Mouse (Mus musculus): ENCODE measurements at regions not wholly inside any gene's neighbourhood (a gene's known extent, or its start where the extent isn't known, plus 50 kb on each side); places are given as distances from the start of the nearest gene placed in this dataset.

GRCm38 (mm10) chr6:112218248-112218647, 55.3 kb upstream of the Lmcd1 start:
- Histone ChIP-seq H3K4me3 (replicated peaks) (no peak overlapping the region), H3K9me3 (replicated peaks) (no peaks in the 10 kb centered on the region), H3K4me2 (no peak overlapping the region), H3K9ac (replicated peaks) (no peak overlapping the region), H3K36me3 (no peaks in the 10 kb centered on the region), H3K4me1 (no peaks in the 10 kb centered on the region), H3K27ac (replicated peaks) (no peak overlapping the region), H3K27me3 (replicated peaks) (no peaks in the 10 kb centered on the region)
- WGBS: 61% methylated on average over 1 of the region's 1 CpGs
- no peak for ATAC-seq (ENCODE audit: low FRiP score)

GRCm38 (mm10) chr6:112219641-112220040, 53.9 kb upstream of the Lmcd1 start:
- ATAC-seq (ENCODE audit: low FRiP score): no peak
- Histone ChIP-seq H3K27me3 (replicated peaks) (no peaks in the 10 kb centered on the region), H3K36me3 (no peaks in the 10 kb centered on the region), H3K4me2 (no peak overlapping the region), H3K4me1 (no peaks in the 10 kb centered on the region), H3K9me3 (replicated peaks) (no peaks in the 10 kb centered on the region), H3K27ac (replicated peaks) (no peak overlapping the region), H3K9ac (replicated peaks) (no peak overlapping the region), H3K4me3 (replicated peaks) (no peak overlapping the region)
- WGBS: 90% methylated on average over 7 of the region's 7 CpGs

GRCm38 (mm10) chr6:112220149-112220548, 53.4 kb upstream of the Lmcd1 start:
- 83% methylated on average over 3 of the region's 3 CpGs for WGBS
- ATAC-seq (ENCODE audit: low FRiP score): no peak
- Histone ChIP-seq H3K4me2 (no peak overlapping the region), H3K4me1 (no peaks in the 10 kb centered on the region), H3K9me3 (replicated peaks) (no peaks in the 10 kb centered on the region), H3K27ac (replicated peaks) (no peak overlapping the region), H3K4me3 (replicated peaks) (no peak overlapping the region), H3K9ac (replicated peaks) (no peak overlapping the region), H3K27me3 (replicated peaks) (no peaks in the 10 kb centered on the region), H3K36me3 (no peaks in the 10 kb centered on the region)

GRCm38 (mm10) chr6:112221373-112221772, 52.2 kb upstream of the Lmcd1 start:
- 80% methylated on average over 2 of the region's 2 CpGs for WGBS
- ATAC-seq (ENCODE audit: low FRiP score): no peak
- H3K36me3 ChIP-seq: no peaks in the 10 kb centered on the region
- no peak overlapping the region for H3K4me3 ChIP-seq (replicated peaks)
- H3K9me3 ChIP-seq (replicated peaks): no peaks in the 10 kb centered on the region
- H3K27me3 ChIP-seq (replicated peaks): no peaks in the 10 kb centered on the region
- no peak overlapping the region for H3K4me2 ChIP-seq
- H3K27ac ChIP-seq (replicated peaks): no peak overlapping the region
- H3K4me1 ChIP-seq: no peaks in the 10 kb centered on the region
- no peak overlapping the region for H3K9ac ChIP-seq (replicated peaks)

- Histone ChIP-seq H3K9ac (replicated peaks) (no peak overlapping the region), H3K27me3 (replicated peaks) (no peaks in the 10 kb centered on the region), H3K36me3 (no peaks in the 10 kb centered on the region), H3K4me1 (no peaks in the 10 kb centered on the region), H3K4me3 (replicated peaks) (no peak overlapping the region), H3K4me2 (no peak overlapping the region), H3K27ac (replicated peaks) (no peak overlapping the region), H3K9me3 (replicated peaks) (no peaks in the 10 kb centered on the region)
- ATAC-seq (ENCODE audit: low FRiP score): no peak
- 84% methylated on average over 7 of the region's 7 CpGs for WGBS
Observed at GRCm38 (mm10) chr6:112223325-112223724, 50.2 kb upstream of the Lmcd1 start.

Data from neural tube, embryonic 15.5 days (tissue).